Mouse (Mus musculus) small intestine, adult 2 months (tissue): ENCODE data around the gene Slc35b3.

Experiments used
- CTCF ChIP-seq: fragments of 200-500 bp; IDR thresholded peaks from 2 replicates; pipeline ENCODE4 v1.5.1; 2012; ENCODE audit warnings: low read depth, mild to moderate bottlenecking, control low read depth, inconsistent platforms, low read length, moderate library complexity, mixed read lengths; ENCODE audit not compliant: insufficient replicate concordance, insufficient read length; ENCODE audit errors: extremely low read depth
- POLR2A ChIP-seq: fragments of 200-500 bp; IDR thresholded peaks from 2 replicates; pipeline ENCODE4 v1.6.1; 2012; ENCODE audit warnings: low read depth, mild to moderate bottlenecking, control low read depth, inconsistent platforms, low read length, moderate library complexity

- TF ChIP-seq CTCF, result no peak
- TF ChIP-seq POLR2A, result no peak
These were observed 18.9 kb downstream of the Slc35b3 start for GRCm38 (mm10) chr13:38941786-38942185.
